Mouse (Mus musculus): Measurements from ENCODE around the gene Brd3os. TPM values are rescaled to one million over a fixed set of nuclear protein-coding genes. Genes with fewer than 3 reads are reported as not detected.

The Brd3os gene
- total RNA-seq, 1 experiment = 1.6 TPM

- Histone ChIP-seq H3K36me3 (ENCODE audit: control insufficient read depth, insufficient read depth, low read length, poor library complexity, severe bottlenecking) (no peaks in the 10 kb centered on the region), H3K9me3 (ENCODE audit: control insufficient read depth, insufficient read depth, low read depth, low read length) (no peaks in the 10 kb centered on the region), H3K4me3 (ENCODE audit: insufficient read depth in 1 of 2, low read depth in 1 of 2, low read length in 2 of 2, poor library complexity in 1 of 2, severe bottlenecking in 1 of 2) (no peak overlapping the region), H3K27ac (ENCODE audit: insufficient read depth, low read depth, low read length, poor library complexity, severe bottlenecking) (no peak overlapping the region), H3K4me1 (ENCODE audit: control insufficient read depth in 2 of 2, insufficient read depth in 2 of 2, low read length in 2 of 2, poor library complexity in 1 of 2) (peaks cover 0 to 11% of the 10 kb centered on the region in 2 experiments; a peak in 2 of 4 replicates), H3K9ac (ENCODE audit: insufficient read depth, low read depth, low read length, poor library complexity, severe bottlenecking) (no peak overlapping the region)
- in situ Hi-C loops (cut with MboI; ENCODE audit: low sequenced_read_pairs in 2 of 2, unreplicated experiment in 2 of 2) = loop anchor here (5.0 to 10.0 kb wide), 2 partner anchors 141 to 143 kb away; no protein-coding TSS in a partner anchor
- DNase-seq (ENCODE audit: low read depth, low spot score) = peak; percentile 88
- TF ChIP-seq ZC3H11A (IDR thresholded peaks at IDR 0.05; ENCODE audit: borderline replicate concordance, low read depth, low read length) = peak; percentile 99
- TF ChIP-seq CHD2 (IDR thresholded peaks at IDR 0.05; ENCODE audit: low read depth, low read length) = 0 out of 2 replicates have a peak, but pooled peaks have one; percentile 16
- no peak for TF ChIP-seq MAFK (IDR thresholded peaks at IDR 0.05; ENCODE audit: insufficient read depth, low read depth, low read length)
Observed at GRCm38 (mm10) chr2:27428071-27428470, 14.1 kb upstream of the Brd3os start.

- Histone ChIP-seq H3K4me3 (ENCODE audit: insufficient read depth in 1 of 2, low read depth in 1 of 2, low read length in 2 of 2, poor library complexity in 1 of 2, severe bottlenecking in 1 of 2) (no peak overlapping the region), H3K9ac (ENCODE audit: insufficient read depth, low read depth, low read length, poor library complexity, severe bottlenecking) (no peak overlapping the region), H3K9me3 (ENCODE audit: control insufficient read depth, insufficient read depth, low read depth, low read length) (no peaks in the 10 kb centered on the region), H3K27ac (ENCODE audit: insufficient read depth, low read depth, low read length, poor library complexity, severe bottlenecking) (no peak overlapping the region), H3K4me1 (ENCODE audit: control insufficient read depth in 2 of 2, insufficient read depth in 2 of 2, low read length in 2 of 2, poor library complexity in 1 of 2) (peaks cover 0 to 7% of the 10 kb centered on the region in 2 experiments; a peak in 2 of 4 replicates), H3K36me3 (ENCODE audit: control insufficient read depth, insufficient read depth, low read length, poor library complexity, severe bottlenecking) (no peaks in the 10 kb centered on the region)
- DNase-seq (ENCODE audit: low read depth, low spot score) = no peak
- in situ Hi-C loops (cut with MboI; ENCODE audit: low sequenced_read_pairs in 2 of 2, unreplicated experiment in 2 of 2) = no loop called here
- no peak for TF ChIP-seq ZNF384 (IDR thresholded peaks at IDR 0.05; ENCODE audit: low read depth, low read length)
- no peak for TF ChIP-seq MAFK (IDR thresholded peaks at IDR 0.05; ENCODE audit: insufficient read depth, low read depth, low read length)
- no peak for TF ChIP-seq CHD2 (IDR thresholded peaks at IDR 0.05; ENCODE audit: low read depth, low read length)
- TF ChIP-seq ZC3H11A (IDR thresholded peaks at IDR 0.05; ENCODE audit: borderline replicate concordance, low read depth, low read length) = no peak
- no peak for TF ChIP-seq HCFC1 (IDR thresholded peaks at IDR 0.05; ENCODE audit: borderline replicate concordance, insufficient read depth, low read length)
Observed at GRCm38 (mm10) chr2:27430621-27431020, 11.5 kb upstream of the Brd3os start.

- no peak for TF ChIP-seq ZC3H11A (IDR thresholded peaks at IDR 0.05; ENCODE audit: borderline replicate concordance, low read depth, low read length)
- TF ChIP-seq MAFK (IDR thresholded peaks at IDR 0.05; ENCODE audit: insufficient read depth, low read depth, low read length) = no peak
- TF ChIP-seq HCFC1 (IDR thresholded peaks at IDR 0.05; ENCODE audit: borderline replicate concordance, insufficient read depth, low read length) = no peak
- no peak for TF ChIP-seq ZNF384 (IDR thresholded peaks at IDR 0.05; ENCODE audit: low read depth, low read length)
- TF ChIP-seq CHD2 (IDR thresholded peaks at IDR 0.05; ENCODE audit: low read depth, low read length) = no peak
- Histone ChIP-seq H3K36me3 (ENCODE audit: control insufficient read depth, insufficient read depth, low read length, poor library complexity, severe bottlenecking) (no peaks in the 10 kb centered on the region), H3K4me1 (ENCODE audit: control insufficient read depth in 2 of 2, insufficient read depth in 2 of 2, low read length in 2 of 2, poor library complexity in 1 of 2) (peaks cover 0 to 3% of the 10 kb centered on the region in 2 experiments; a peak in 2 of 4 replicates), H3K9ac (ENCODE audit: insufficient read depth, low read depth, low read length, poor library complexity, severe bottlenecking) (no peak overlapping the region), H3K9me3 (ENCODE audit: control insufficient read depth, insufficient read depth, low read depth, low read length) (no peaks in the 10 kb centered on the region), H3K4me3 (ENCODE audit: insufficient read depth in 1 of 2, low read depth in 1 of 2, low read length in 2 of 2, poor library complexity in 1 of 2, severe bottlenecking in 1 of 2) (no peak overlapping the region), H3K27ac (ENCODE audit: insufficient read depth, low read depth, low read length, poor library complexity, severe bottlenecking) (no peak overlapping the region)
- DNase-seq (ENCODE audit: low read depth, low spot score) = no peak
- in situ Hi-C loops (cut with MboI; ENCODE audit: low sequenced_read_pairs in 2 of 2, unreplicated experiment in 2 of 2) = no loop called here
Observed at GRCm38 (mm10) chr2:27432599-27432998, 9.5 kb upstream of the Brd3os start.

GRCm38 (mm10) chr2:27437876-27438275 is 4.2 kb upstream of the Brd3os start:
- Histone ChIP-seq H3K36me3 (ENCODE audit: control insufficient read depth, insufficient read depth, low read length, poor library complexity, severe bottlenecking) (no peaks in the 10 kb centered on the region), H3K4me1 (ENCODE audit: control insufficient read depth in 2 of 2, insufficient read depth in 2 of 2, low read length in 2 of 2, poor library complexity in 1 of 2) (peaks cover 0 to 5% of the 10 kb centered on the region in 2 experiments; a peak in 2 of 4 replicates), H3K9me3 (ENCODE audit: control insufficient read depth, insufficient read depth, low read depth, low read length) (no peaks in the 10 kb centered on the region), H3K4me3 (ENCODE audit: insufficient read depth in 1 of 2, low read depth in 1 of 2, low read length in 2 of 2, poor library complexity in 1 of 2, severe bottlenecking in 1 of 2) (no peak overlapping the region), H3K27ac (ENCODE audit: insufficient read depth, low read depth, low read length, poor library complexity, severe bottlenecking) (no peak overlapping the region), H3K9ac (ENCODE audit: insufficient read depth, low read depth, low read length, poor library complexity, severe bottlenecking) (no peak overlapping the region)
- in situ Hi-C loops (cut with MboI; ENCODE audit: low sequenced_read_pairs in 2 of 2, unreplicated experiment in 2 of 2) = no loop called here
- DNase-seq (ENCODE audit: low read depth, low spot score) = no peak
- TF ChIP-seq HCFC1 (IDR thresholded peaks at IDR 0.05; ENCODE audit: borderline replicate concordance, insufficient read depth, low read length) = no peak
- TF ChIP-seq ZNF384 (IDR thresholded peaks at IDR 0.05; ENCODE audit: low read depth, low read length) = no peak
- TF ChIP-seq ZC3H11A (IDR thresholded peaks at IDR 0.05; ENCODE audit: borderline replicate concordance, low read depth, low read length) = no peak
- no peak for TF ChIP-seq CHD2 (IDR thresholded peaks at IDR 0.05; ENCODE audit: low read depth, low read length)
- TF ChIP-seq MAFK (IDR thresholded peaks at IDR 0.05; ENCODE audit: insufficient read depth, low read depth, low read length) = no peak

GRCm38 (mm10) chr2:27438281-27438680 is 3.8 kb upstream of the Brd3os start:
- no peak for DNase-seq (ENCODE audit: low read depth, low spot score)
- Histone ChIP-seq H3K27ac (ENCODE audit: insufficient read depth, low read depth, low read length, poor library complexity, severe bottlenecking) (no peak overlapping the region), H3K9me3 (ENCODE audit: control insufficient read depth, insufficient read depth, low read depth, low read length) (no peaks in the 10 kb centered on the region), H3K4me1 (ENCODE audit: control insufficient read depth in 2 of 2, insufficient read depth in 2 of 2, low read length in 2 of 2, poor library complexity in 1 of 2) (peaks cover 0 to 8% of the 10 kb centered on the region in 2 experiments; a peak in 2 of 4 replicates), H3K36me3 (ENCODE audit: control insufficient read depth, insufficient read depth, low read length, poor library complexity, severe bottlenecking) (no peaks in the 10 kb centered on the region), H3K9ac (ENCODE audit: insufficient read depth, low read depth, low read length, poor library complexity, severe bottlenecking) (no peak overlapping the region), H3K4me3 (ENCODE audit: insufficient read depth in 1 of 2, low read depth in 1 of 2, low read length in 2 of 2, poor library complexity in 1 of 2, severe bottlenecking in 1 of 2) (no peak overlapping the region)
- TF ChIP-seq ZNF384 (IDR thresholded peaks at IDR 0.05; ENCODE audit: low read depth, low read length) (no peak), MAFK (IDR thresholded peaks at IDR 0.05; ENCODE audit: insufficient read depth, low read depth, low read length) (no peak), CHD2 (IDR thresholded peaks at IDR 0.05; ENCODE audit: low read depth, low read length) (no peak), HCFC1 (IDR thresholded peaks at IDR 0.05; ENCODE audit: borderline replicate concordance, insufficient read depth, low read length) (no peak), ZC3H11A (IDR thresholded peaks at IDR 0.05; ENCODE audit: borderline replicate concordance, low read depth, low read length) (no peak)
- in situ Hi-C loops (cut with MboI; ENCODE audit: low sequenced_read_pairs in 2 of 2, unreplicated experiment in 2 of 2) = no loop called here
